Mouse (Mus musculus): ENCODE measurements at regions not wholly inside any gene's neighbourhood (a gene's known extent, or its start where the extent isn't known, plus 50 kb on each side); places are given as distances from the start of the nearest gene placed in this dataset.

GRCm38 (mm10) chr6:50949361-50949760, 295.1 kb upstream of the Npvf start:
- Histone ChIP-seq H3K36me3 (ENCODE audit: control insufficient read depth, insufficient read depth, low read length) (no peaks in the 10 kb centered on the region), H3K4me3 (ENCODE audit: low read depth, low read length) (no peak overlapping the region), H3K27ac (ENCODE audit: insufficient read depth, low read depth, low read length) (no peak overlapping the region), H3K27me3 (ENCODE audit: control insufficient read depth, insufficient read depth, low read length) (no peaks in the 10 kb centered on the region), H3K4me1 (ENCODE audit: control insufficient read depth, insufficient read depth, insufficient read length, low read length) (no peaks in the 10 kb centered on the region)
- TF ChIP-seq CTCF (IDR thresholded peaks at IDR 0.05; ENCODE audit: extremely low read depth, insufficient read length, insufficient replicate concordance, low read depth, low read length) (no peak), POLR2A (IDR thresholded peaks at IDR 0.05; ENCODE audit: low read depth, low read length) (no peak)
- 90% methylated on average over 5 of the region's 5 CpGs for WGBS

- Histone ChIP-seq H3K27ac (ENCODE audit: insufficient read depth, low read depth, low read length) (no peak overlapping the region), H3K4me1 (ENCODE audit: control insufficient read depth, insufficient read depth, insufficient read length, low read length) (no peaks in the 10 kb centered on the region), H3K4me3 (ENCODE audit: low read depth, low read length) (no peak overlapping the region), H3K27me3 (ENCODE audit: control insufficient read depth, insufficient read depth, low read length) (no peaks in the 10 kb centered on the region), H3K36me3 (ENCODE audit: control insufficient read depth, insufficient read depth, low read length) (no peaks in the 10 kb centered on the region)
- WGBS: 71% methylated on average over 11 of the region's 11 CpGs
- TF ChIP-seq POLR2A (IDR thresholded peaks at IDR 0.05; ENCODE audit: low read depth, low read length): no peak
- no peak for TF ChIP-seq CTCF (IDR thresholded peaks at IDR 0.05; ENCODE audit: extremely low read depth, insufficient read length, insufficient replicate concordance, low read depth, low read length)
Measured at GRCm38 (mm10) chr6:50949883-50950583, 295.8 kb upstream of the Npvf start.

GRCm38 (mm10) chr6:50957328-50957900, 303.2 kb upstream of the Npvf start:
- no peaks in the 10 kb centered on the region for H3K27me3 ChIP-seq (ENCODE audit: control insufficient read depth, insufficient read depth, low read length)
- no peaks in the 10 kb centered on the region for H3K36me3 ChIP-seq (ENCODE audit: control insufficient read depth, insufficient read depth, low read length)
- TF ChIP-seq POLR2A (IDR thresholded peaks at IDR 0.05; ENCODE audit: low read depth, low read length): no peak
- no peak for TF ChIP-seq CTCF (IDR thresholded peaks at IDR 0.05; ENCODE audit: extremely low read depth, insufficient read length, insufficient replicate concordance, low read depth, low read length)
- no peak overlapping the region for H3K27ac ChIP-seq (ENCODE audit: insufficient read depth, low read depth, low read length)
- WGBS: 93% methylated on average over 4 of the region's 4 CpGs
- H3K4me1 ChIP-seq (ENCODE audit: control insufficient read depth, insufficient read depth, insufficient read length, low read length): no peaks in the 10 kb centered on the region
- no peak overlapping the region for H3K4me3 ChIP-seq (ENCODE audit: low read depth, low read length)

GRCm38 (mm10) chr6:50960341-50960740, 306.1 kb upstream of the Npvf start:
- TF ChIP-seq CTCF (IDR thresholded peaks at IDR 0.05; ENCODE audit: extremely low read depth, insufficient read length, insufficient replicate concordance, low read depth, low read length) (no peak), POLR2A (IDR thresholded peaks at IDR 0.05; ENCODE audit: low read depth, low read length) (no peak)
- 0 out of 2 replicates have a peak, but pooled peaks cover 2% of the 10 kb centered on the region for H3K27me3 ChIP-seq (ENCODE audit: control insufficient read depth, insufficient read depth, low read length)
- no peaks in the 10 kb centered on the region for H3K36me3 ChIP-seq (ENCODE audit: control insufficient read depth, insufficient read depth, low read length)
- no peak overlapping the region for H3K4me3 ChIP-seq (ENCODE audit: low read depth, low read length)
- no peak overlapping the region for H3K27ac ChIP-seq (ENCODE audit: insufficient read depth, low read depth, low read length)
- H3K4me1 ChIP-seq (ENCODE audit: control insufficient read depth, insufficient read depth, insufficient read length, low read length): no peaks in the 10 kb centered on the region
- WGBS: 36% methylated on average over 5 of the region's 5 CpGs

GRCm38 (mm10) chr6:50961592-50961991, 307.4 kb upstream of the Npvf start:
- TF ChIP-seq POLR2A (IDR thresholded peaks at IDR 0.05; ENCODE audit: low read depth, low read length): no peak
- no peak for TF ChIP-seq CTCF (IDR thresholded peaks at IDR 0.05; ENCODE audit: extremely low read depth, insufficient read length, insufficient replicate concordance, low read depth, low read length)
- no peak overlapping the region for H3K27ac ChIP-seq (ENCODE audit: insufficient read depth, low read depth, low read length)
- H3K4me3 ChIP-seq (ENCODE audit: low read depth, low read length): no peak overlapping the region
- 77% methylated on average over 6 of the region's 6 CpGs for WGBS
- H3K4me1 ChIP-seq (ENCODE audit: control insufficient read depth, insufficient read depth, insufficient read length, low read length): no peaks in the 10 kb centered on the region
- H3K36me3 ChIP-seq (ENCODE audit: control insufficient read depth, insufficient read depth, low read length): no peaks in the 10 kb centered on the region
- H3K27me3 ChIP-seq (ENCODE audit: control insufficient read depth, insufficient read depth, low read length): 0 out of 2 replicates have a peak, but pooled peaks cover 2% of the 10 kb centered on the region

GRCm38 (mm10) chr6:50968546-50968945, 314.3 kb upstream of the Npvf start:
- Histone ChIP-seq H3K27ac (ENCODE audit: insufficient read depth, low read depth, low read length) (no peak overlapping the region), H3K4me1 (ENCODE audit: control insufficient read depth, insufficient read depth, insufficient read length, low read length) (peaks cover 2% of the 10 kb centered on the region; the same call in 1 of the 2 replicates), H3K27me3 (ENCODE audit: control insufficient read depth, insufficient read depth, low read length) (no peaks in the 10 kb centered on the region), H3K36me3 (ENCODE audit: control insufficient read depth, insufficient read depth, low read length) (no peaks in the 10 kb centered on the region), H3K4me3 (ENCODE audit: low read depth, low read length) (no peak overlapping the region)
- TF ChIP-seq CTCF (IDR thresholded peaks at IDR 0.05; ENCODE audit: extremely low read depth, insufficient read length, insufficient replicate concordance, low read depth, low read length) (no peak), POLR2A (IDR thresholded peaks at IDR 0.05; ENCODE audit: low read depth, low read length) (no peak)
- WGBS: 83% methylated on average over 5 of the region's 5 CpGs

GRCm38 (mm10) chr6:50969341-50969740, 315.1 kb upstream of the Npvf start:
- TF ChIP-seq POLR2A (IDR thresholded peaks at IDR 0.05; ENCODE audit: low read depth, low read length) (no peak), CTCF (IDR thresholded peaks at IDR 0.05; ENCODE audit: extremely low read depth, insufficient read length, insufficient replicate concordance, low read depth, low read length) (no peak)
- Histone ChIP-seq H3K36me3 (ENCODE audit: control insufficient read depth, insufficient read depth, low read length) (no peaks in the 10 kb centered on the region), H3K27me3 (ENCODE audit: control insufficient read depth, insufficient read depth, low read length) (no peaks in the 10 kb centered on the region), H3K4me3 (ENCODE audit: low read depth, low read length) (no peak overlapping the region), H3K27ac (ENCODE audit: insufficient read depth, low read depth, low read length) (no peak overlapping the region), H3K4me1 (ENCODE audit: control insufficient read depth, insufficient read depth, insufficient read length, low read length) (peaks cover 2% of the 10 kb centered on the region; the same call in 1 of the 2 replicates)
- WGBS: 35% methylated on average over 6 of the region's 6 CpGs

Measured in small intestine, adult 2 months (tissue).